Mouse (Mus musculus) heart, embryonic 12.5 days (tissue): ENCODE results near the gene Gfod1. TPM values are rescaled to one million over a fixed set of nuclear protein-coding genes. Genes with fewer than 3 reads are reported as not detected.

Source experiments
- ATAC-seq: fragments of 200-750 bp; cut with Nextera tagmentation; 2 replicates; pipeline ENCODE4 v1.8.0; 2017; ENCODE audit warnings: moderate TSS enrichment, moderate library complexity; ENCODE audit not compliant: insufficient number of reproducible peaks, low FRiP score
- H3K27ac ChIP-seq: fragments of 300-500 bp; sonication (generic); 2 replicates; pipeline ENCODE4 v1.5.1; 2016; ENCODE audit warnings: mild to moderate bottlenecking, moderate library complexity; ENCODE audit not compliant: poor library complexity, severe bottlenecking
- H3K27me3 ChIP-seq: fragments of 300-500 bp; sonication (generic); replicated peaks from 2 replicates; pipeline ENCODE4 v1.6.1; 2016; ENCODE audit warnings: mild to moderate bottlenecking, moderate library complexity
- H3K36me3 ChIP-seq: fragments of 300-500 bp; sonication (generic); 2 replicates; pipeline ENCODE4 v1.6.1; 2016; ENCODE audit warnings: mild to moderate bottlenecking, moderate library complexity
- H3K4me1 ChIP-seq: fragments of 300-500 bp; sonication (generic); replicated peaks from 2 replicates; pipeline ENCODE4 v1.6.1; 2016; ENCODE audit warnings: mild to moderate bottlenecking
- H3K4me2 ChIP-seq: fragments of 300-500 bp; sonication (generic); 2 replicates; pipeline ENCODE4 v1.6.1; 2016; ENCODE audit warnings: mild to moderate bottlenecking, moderate library complexity
- H3K4me3 ChIP-seq: fragments of 300-500 bp; sonication (generic); 2 replicates; pipeline ENCODE4 v1.5.1; 2016; ENCODE audit warnings: mild to moderate bottlenecking
- H3K9ac ChIP-seq: fragments of 300-500 bp; sonication (generic); 2 replicates; pipeline ENCODE4 v1.6.1; 2016; ENCODE audit warnings: mild to moderate bottlenecking, moderate library complexity
- H3K9me3 ChIP-seq: fragments of 300-500 bp; sonication (generic); replicated peaks from 2 replicates; pipeline ENCODE4 v1.6.1; 2016; ENCODE audit warnings: mild to moderate bottlenecking, moderate library complexity
- WGBS: fragments of 180-500 bp; shearing (Covaris S2); methylation state at CpG from one replicate; pipeline ENCODE4 v1.1.7; 2016; 5-methylcytosine and 5-hydroxymethylcytosine counted together
- polyA plus RNA-seq: library from polyadenylated mRNA; unstranded; fragments of >200 nt; fragmentation: Nextera tagmentation; extraction: Ambion mirVana; gene quantifications from 2 replicates; pipeline ENCODE4 v1.2.1, GENCODE M21; 2016

Gfod1 gene
- polyA plus RNA-seq: 0.98 and 1.0 TPM in 2 replicates

GRCm38 (mm10) chr13:43304018-43304431 is at the start of gene Gfod1:
Gene Gfod1 (minus strand): TSS chr13:43304172.
- H3K4me2 ChIP-seq: peak within 1 kb of the TSS; percentile 90
- peak within 1 kb of the TSS; percentile 74 for H3K9ac ChIP-seq
- peaks cover 32% of the 10 kb centered on the region for H3K4me1 ChIP-seq
- H3K27ac ChIP-seq: peak within 1 kb of the TSS; percentile 79
- H3K36me3 ChIP-seq: no peaks in the 10 kb centered on the region
- H3K27me3 ChIP-seq: no peaks in the 10 kb centered on the region
- peak within 1 kb of the TSS; percentile 62 for H3K4me3 ChIP-seq
- peak; percentile 93 for ATAC-seq
- H3K9me3 ChIP-seq: no peaks in the 10 kb centered on the region
- WGBS: 1% methylated on average over 52 of the region's 53 CpGs

- Histone ChIP-seq H3K4me3 (no peak overlapping the region), H3K36me3 (no peaks in the 10 kb centered on the region), H3K4me1 (peaks cover 21% of the 10 kb centered on the region), H3K4me2 (no peak overlapping the region), H3K9me3 (no peaks in the 10 kb centered on the region), H3K9ac (no peak overlapping the region), H3K27me3 (no peaks in the 10 kb centered on the region), H3K27ac (no peak overlapping the region)
- WGBS: 80% methylated on average over 4 of the region's 4 CpGs
- ATAC-seq: no peak
Observed at GRCm38 (mm10) chr13:43353356-43353755, 49.4 kb upstream of the Gfod1 start.

GRCm38 (mm10) chr13:43350489-43351169 is 46.7 kb upstream of the Gfod1 start:
- peaks cover 21% of the 10 kb centered on the region for H3K4me1 ChIP-seq
- no peaks in the 10 kb centered on the region for H3K36me3 ChIP-seq
- no peak overlapping the region for H3K27ac ChIP-seq
- 50% methylated on average over 9 of the region's 9 CpGs for WGBS
- ATAC-seq: no peak
- no peak overlapping the region for H3K9ac ChIP-seq
- H3K4me3 ChIP-seq: no peak overlapping the region
- H3K4me2 ChIP-seq: no peak overlapping the region
- H3K9me3 ChIP-seq: no peaks in the 10 kb centered on the region
- H3K27me3 ChIP-seq: no peaks in the 10 kb centered on the region

- H3K27me3 ChIP-seq: no peaks in the 10 kb centered on the region
- H3K4me3 ChIP-seq: no peak overlapping the region
- H3K36me3 ChIP-seq: no peaks in the 10 kb centered on the region
- H3K4me1 ChIP-seq: peaks cover 9% of the 10 kb centered on the region
- H3K4me2 ChIP-seq: no peak overlapping the region
- WGBS: 82% methylated on average over 8 of the region's 8 CpGs
- no peak overlapping the region for H3K27ac ChIP-seq
- H3K9ac ChIP-seq: no peak overlapping the region
- no peak for ATAC-seq
- H3K9me3 ChIP-seq: no peaks in the 10 kb centered on the region
Observed at GRCm38 (mm10) chr13:43349376-43349775, 45.4 kb upstream of the Gfod1 start.

- no peak overlapping the region for H3K27ac ChIP-seq
Observed at GRCm38 (mm10) chr13:43346825-43347224, 42.9 kb upstream of the Gfod1 start.

GRCm38 (mm10) chr13:43338632-43339031 is 34.7 kb upstream of the Gfod1 start:
- Histone ChIP-seq H3K27ac (no peak overlapping the region), H3K27me3 (no peaks in the 10 kb centered on the region), H3K4me1 (0 out of 2 replicates have a peak, but pooled peaks cover 3% of the 10 kb centered on the region), H3K9me3 (no peaks in the 10 kb centered on the region), H3K4me3 (no peak overlapping the region), H3K36me3 (no peaks in the 10 kb centered on the region), H3K4me2 (no peak overlapping the region), H3K9ac (no peak overlapping the region)
- 75% methylated on average over 4 of the region's 4 CpGs for WGBS
- no peak for ATAC-seq

More at GRCm38 (mm10) chr13:43346825-43347224, 42.9 kb upstream of the Gfod1 start:
- H3K4me2 ChIP-seq: no peak overlapping the region
- no peak for ATAC-seq
- H3K27me3 ChIP-seq: no peaks in the 10 kb centered on the region
- no peaks in the 10 kb centered on the region for H3K36me3 ChIP-seq
- no peak overlapping the region for H3K9ac ChIP-seq
- peaks cover 6% of the 10 kb centered on the region; the same call in 1 of the 2 replicates for H3K4me1 ChIP-seq
- H3K4me3 ChIP-seq: no peak overlapping the region
- no peaks in the 10 kb centered on the region for H3K9me3 ChIP-seq

GRCm38 (mm10) chr13:43338001-43338400 is 34.0 kb upstream of the Gfod1 start:
- ATAC-seq: no peak
- WGBS: 85% methylated on average over 8 of the region's 8 CpGs

GRCm38 (mm10) chr13:43336425-43337221 is 32.7 kb upstream of the Gfod1 start:
- Histone ChIP-seq H3K36me3 (no peaks in the 10 kb centered on the region), H3K27ac (no peak overlapping the region), H3K4me2 (no peak overlapping the region), H3K27me3 (no peaks in the 10 kb centered on the region), H3K4me3 (no peak overlapping the region), H3K4me1 (0 out of 2 replicates have a peak, but pooled peaks cover 7% of the 10 kb centered on the region), H3K9ac (no peak overlapping the region), H3K9me3 (no peaks in the 10 kb centered on the region)
- 66% methylated on average over 12 of the region's 12 CpGs for WGBS
- no peak for ATAC-seq

More at GRCm38 (mm10) chr13:43338001-43338400, 34.0 kb upstream of the Gfod1 start:
- no peaks in the 10 kb centered on the region for H3K36me3 ChIP-seq
- no peak overlapping the region for H3K9ac ChIP-seq
- H3K27ac ChIP-seq: no peak overlapping the region
- no peaks in the 10 kb centered on the region for H3K9me3 ChIP-seq
- 0 out of 2 replicates have a peak, but pooled peaks cover 3% of the 10 kb centered on the region for H3K4me1 ChIP-seq
- no peak overlapping the region for H3K4me3 ChIP-seq
- no peaks in the 10 kb centered on the region for H3K27me3 ChIP-seq
- no peak overlapping the region for H3K4me2 ChIP-seq

- WGBS: 40% methylated on average over 7 of the region's 7 CpGs
- H3K4me2 ChIP-seq: no peak overlapping the region
- H3K27ac ChIP-seq: no peak overlapping the region
- no peaks in the 10 kb centered on the region for H3K36me3 ChIP-seq
- H3K27me3 ChIP-seq: no peaks in the 10 kb centered on the region
- 0 out of 2 replicates have a peak, but pooled peaks cover 3% of the 10 kb centered on the region for H3K4me1 ChIP-seq
- H3K4me3 ChIP-seq: no peak overlapping the region
- no peaks in the 10 kb centered on the region for H3K9me3 ChIP-seq
- H3K9ac ChIP-seq: no peak overlapping the region
- no peak for ATAC-seq
Observed at GRCm38 (mm10) chr13:43332591-43332990, 28.6 kb upstream of the Gfod1 start.

- 57% methylated on average over 11 of the region's 11 CpGs for WGBS
- no peak for ATAC-seq
- H3K27ac ChIP-seq: no peak overlapping the region; the same call in 1 of the 2 replicates
Observed at GRCm38 (mm10) chr13:43331721-43332444, 27.9 kb upstream of the Gfod1 start.

GRCm38 (mm10) chr13:43325427-43325826 is 21.5 kb upstream of the Gfod1 start:
- Histone ChIP-seq H3K4me2 (no peak overlapping the region), H3K9me3 (0 out of 2 replicates have a peak, but pooled peaks cover 4% of the 10 kb centered on the region), H3K4me1 (no peaks in the 10 kb centered on the region), H3K4me3 (no peak overlapping the region), H3K27ac (no peak overlapping the region), H3K36me3 (no peaks in the 10 kb centered on the region), H3K9ac (no peak overlapping the region), H3K27me3 (no peaks in the 10 kb centered on the region)
- ATAC-seq: no peak
- WGBS: 69% methylated on average over 1 of the region's 1 CpGs

More at GRCm38 (mm10) chr13:43331721-43332444, 27.9 kb upstream of the Gfod1 start:
- Histone ChIP-seq H3K9ac (no peak overlapping the region), H3K4me2 (no peak overlapping the region), H3K36me3 (no peaks in the 10 kb centered on the region), H3K4me1 (0 out of 2 replicates have a peak, but pooled peaks cover 3% of the 10 kb centered on the region), H3K27me3 (no peaks in the 10 kb centered on the region), H3K9me3 (no peaks in the 10 kb centered on the region), H3K4me3 (no peak overlapping the region)
